Mouse (Mus musculus) kidney, embryonic 16.5 days (tissue): ENCODE data around the gene Tcf7l2. TPM values are rescaled to one million over a fixed set of nuclear protein-coding genes. Genes with fewer than 3 reads are reported as not detected.

ENCODE experiments used
- ATAC-seq: fragments of 200-750 bp; cut with Nextera tagmentation; 2 replicates; pipeline ENCODE4 v1.8.0; 2017; ENCODE audit warnings: moderate TSS enrichment; ENCODE audit not compliant: low FRiP score, low TSS enrichment
- H3K27ac ChIP-seq: fragments of 300-500 bp; sonication (generic); 2 replicates; pipeline ENCODE4 v1.5.1; 2014; ENCODE audit warnings: low read length
- H3K27me3 ChIP-seq: fragments of 300-500 bp; sonication (generic); 2 replicates; pipeline ENCODE4 v1.6.1; 2014; ENCODE audit warnings: low read length, control low read depth, mixed read lengths; ENCODE audit not compliant: insufficient read depth
- H3K36me3 ChIP-seq: fragments of 300-500 bp; sonication (generic); 2 replicates; pipeline ENCODE4 v1.6.1; 2014; ENCODE audit warnings: low read length, control low read depth, mixed read lengths; ENCODE audit not compliant: insufficient read depth
- H3K4me1 ChIP-seq: fragments of 300-500 bp; sonication (generic); 2 replicates; pipeline ENCODE4 v1.6.1; 2014; ENCODE audit warnings: low read length, control low read depth, mixed read lengths; ENCODE audit not compliant: insufficient read depth
- H3K4me2 ChIP-seq: fragments of 300-500 bp; sonication (generic); replicated peaks from 2 replicates; pipeline ENCODE4 v1.6.1; 2014; ENCODE audit warnings: low read depth, low read length
- H3K4me3 ChIP-seq: fragments of 300-500 bp; sonication (generic); 2 replicates; pipeline ENCODE4 v1.5.1; 2014; ENCODE audit warnings: mild to moderate bottlenecking, low read length
- H3K9ac ChIP-seq: fragments of 300-500 bp; sonication (generic); replicated peaks from 2 replicates; pipeline ENCODE4 v1.6.1; 2014; ENCODE audit warnings: low read length
- H3K9me3 ChIP-seq: fragments of 300-500 bp; sonication (generic); 2 replicates; pipeline ENCODE4 v1.6.1; 2016; ENCODE audit warnings: low read length, control low read depth
- WGBS: fragments of 180-500 bp; shearing (Covaris S2); extraction: QIAGEN DNeasy Blood & Tissue Kit; methylation state at CpG from one replicate; pipeline ENCODE4 v1.1.7; 2014; 5-methylcytosine and 5-hydroxymethylcytosine counted together
- polyA plus RNA-seq: library from polyadenylated mRNA; unstranded; fragments of >200 nt; fragmentation: Nextera tagmentation; extraction: Ambion mirVana; gene quantifications from 2 replicates; pipeline ENCODE4 v1.2.1, GENCODE M21; 2015

Gene Tcf7l2
- polyA plus RNA-seq, 1 experiment from 2014 or later: 50.1 TPM

- peaks cover 17% of the 10 kb centered on the region for H3K4me1 ChIP-seq
- WGBS: 91% methylated on average over 3 of the region's 3 CpGs
These were observed 174.6 kb downstream of the Tcf7l2 start for GRCm38 (mm10) chr19:55916211-55916610.

GRCm38 (mm10) chr19:55923789-55924426, 182.3 kb downstream of the Tcf7l2 start:
- Histone ChIP-seq H3K4me3 (no peak overlapping the region), H3K9me3 (no peaks in the 10 kb centered on the region), H3K9ac (no peak overlapping the region), H3K36me3 (peaks cover 41% of the 10 kb centered on the region), H3K27ac (peak overlapping the region; percentile 57; the same call in 1 of the 2 replicates), H3K4me2 (no peak overlapping the region), H3K4me1 (peaks cover 14% of the 10 kb centered on the region), H3K27me3 (no peaks in the 10 kb centered on the region)
- 15% methylated on average over 12 of the region's 12 CpGs for WGBS
- ATAC-seq: peak; percentile 78; the same call in 1 of the 2 replicates

More at GRCm38 (mm10) chr19:55916211-55916610, 174.6 kb downstream of the Tcf7l2 start:
- ATAC-seq: no peak
- H3K4me2 ChIP-seq: no peak overlapping the region
- H3K27ac ChIP-seq: peak overlapping the region; percentile 48; the same call in 1 of the 2 replicates
- no peak overlapping the region for H3K9ac ChIP-seq
- peaks cover 41% of the 10 kb centered on the region for H3K36me3 ChIP-seq
- H3K4me3 ChIP-seq: no peak overlapping the region
- H3K9me3 ChIP-seq: 0 out of 2 replicates have a peak, but pooled peaks cover 6% of the 10 kb centered on the region
- H3K27me3 ChIP-seq: no peaks in the 10 kb centered on the region

- H3K9ac ChIP-seq: no peak overlapping the region
- no peaks in the 10 kb centered on the region for H3K27me3 ChIP-seq
- no peak overlapping the region for H3K27ac ChIP-seq
- H3K4me2 ChIP-seq: no peak overlapping the region
- H3K4me1 ChIP-seq: peaks cover 14% of the 10 kb centered on the region
- H3K36me3 ChIP-seq: peaks cover 32% of the 10 kb centered on the region
- H3K4me3 ChIP-seq: no peak overlapping the region
- H3K9me3 ChIP-seq: no peaks in the 10 kb centered on the region
- ATAC-seq: no peak
- 86% methylated on average over 4 of the region's 4 CpGs for WGBS
These were observed 183.2 kb downstream of the Tcf7l2 start for GRCm38 (mm10) chr19:55924800-55925199.

- ATAC-seq: no peak
- H3K4me2 ChIP-seq: no peak overlapping the region
- H3K4me3 ChIP-seq: no peak overlapping the region
- no peak overlapping the region for H3K9ac ChIP-seq
- H3K9me3 ChIP-seq: no peaks in the 10 kb centered on the region
- H3K4me1 ChIP-seq: peaks cover 14% of the 10 kb centered on the region
- WGBS: 47% methylated on average over 7 of the region's 7 CpGs
- no peaks in the 10 kb centered on the region for H3K27me3 ChIP-seq
- peaks cover 26% of the 10 kb centered on the region for H3K36me3 ChIP-seq
- no peak overlapping the region for H3K27ac ChIP-seq
These were observed 183.8 kb downstream of the Tcf7l2 start for GRCm38 (mm10) chr19:55925425-55925803.

DNA sequence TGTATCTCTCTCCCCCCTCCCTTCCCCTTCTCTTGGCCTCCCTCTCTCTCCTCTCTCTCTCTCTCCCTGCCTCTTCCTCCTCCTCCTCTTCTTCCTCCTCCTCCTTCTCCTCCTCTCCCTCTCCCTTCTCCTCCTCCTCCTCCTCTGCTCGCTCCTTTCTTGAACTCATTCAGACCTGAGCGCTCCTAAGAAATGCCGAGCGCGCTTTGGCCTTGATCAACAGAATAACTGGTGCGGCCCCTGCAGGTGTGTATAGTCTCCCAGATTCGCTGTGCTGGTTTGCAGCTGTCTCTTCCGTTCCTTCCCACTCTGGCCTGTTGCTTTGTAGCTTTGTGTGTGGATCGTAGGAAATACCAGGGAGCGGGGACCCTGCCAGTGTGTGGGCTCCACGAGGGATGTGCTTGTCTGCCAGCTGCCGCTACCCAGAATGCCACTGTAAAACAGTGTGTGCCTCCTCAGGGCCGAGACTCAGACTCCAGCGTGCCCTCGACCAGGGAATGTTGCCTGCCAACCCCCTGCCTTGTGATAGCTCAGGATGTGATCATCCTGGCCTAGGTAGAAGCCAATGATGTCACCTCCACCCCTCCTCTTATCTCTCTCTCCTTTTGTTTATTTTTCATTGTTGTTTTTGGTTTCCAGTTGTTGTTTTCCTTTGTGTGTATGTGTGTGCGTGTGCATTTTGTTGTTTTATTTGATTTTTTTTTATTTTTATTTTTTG, 184.3 kb downstream of the Tcf7l2 start:
- Histone ChIP-seq H3K4me2 (no peak overlapping the region), H3K9ac (no peak overlapping the region), H3K27me3 (no peaks in the 10 kb centered on the region), H3K9me3 (no peaks in the 10 kb centered on the region), H3K4me3 (no peak overlapping the region), H3K27ac (no peak overlapping the region), H3K4me1 (peaks cover 14% of the 10 kb centered on the region), H3K36me3 (peaks cover 20% of the 10 kb centered on the region)
- WGBS: 71% methylated on average over 16 of the region's 16 CpGs
- 0 out of 2 replicates have a peak, but pooled peaks have one; percentile 42 for ATAC-seq

DNA sequence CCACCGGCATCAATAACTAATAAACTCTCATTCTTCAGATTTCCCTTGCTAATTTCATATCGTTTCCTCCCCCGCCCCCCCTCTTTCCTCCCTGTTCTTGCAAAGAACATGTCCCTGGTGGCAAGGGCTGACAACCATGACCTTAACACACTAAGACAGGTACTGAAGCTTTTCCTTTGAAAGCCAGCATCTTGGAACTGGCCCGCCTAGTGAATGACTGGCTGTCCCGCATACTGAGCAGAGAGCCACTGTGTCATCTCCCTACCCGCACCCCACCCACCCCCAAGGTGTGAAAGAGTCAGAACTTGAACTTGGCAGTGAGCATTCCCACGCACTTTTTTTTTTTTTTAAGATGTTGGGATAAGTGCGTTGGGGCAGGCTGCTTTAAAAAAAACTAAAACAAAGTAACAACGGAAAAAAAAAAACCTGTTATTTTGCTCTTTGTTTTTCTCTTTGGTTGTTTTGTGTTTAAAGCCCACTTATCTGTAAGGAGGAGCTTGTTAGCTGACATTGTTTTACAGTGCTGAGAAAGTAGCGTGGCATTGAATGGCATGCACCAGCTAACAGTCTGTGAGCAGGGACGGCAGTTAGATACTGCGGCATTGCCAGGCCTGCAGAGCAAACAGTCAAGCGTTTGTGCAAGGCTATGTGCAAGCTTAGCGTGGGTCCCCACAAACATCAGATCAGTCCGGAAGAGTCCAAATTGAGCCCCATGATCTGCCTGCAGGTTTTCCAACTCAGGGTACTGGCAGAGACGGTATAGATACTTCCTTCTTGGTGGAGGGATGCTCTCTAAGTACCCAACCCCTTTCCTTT, 185.4 kb downstream of the Tcf7l2 start:
- ATAC-seq: no peak
- WGBS: 89% methylated on average over 16 of the region's 16 CpGs
- Histone ChIP-seq H3K4me1 (peaks cover 14% of the 10 kb centered on the region), H3K27ac (no peak overlapping the region), H3K36me3 (peaks cover 19% of the 10 kb centered on the region), H3K9me3 (0 out of 2 replicates have a peak, but pooled peaks cover 4% of the 10 kb centered on the region), H3K4me2 (no peak overlapping the region), H3K9ac (no peak overlapping the region), H3K27me3 (no peaks in the 10 kb centered on the region), H3K4me3 (no peak overlapping the region)

DNA sequence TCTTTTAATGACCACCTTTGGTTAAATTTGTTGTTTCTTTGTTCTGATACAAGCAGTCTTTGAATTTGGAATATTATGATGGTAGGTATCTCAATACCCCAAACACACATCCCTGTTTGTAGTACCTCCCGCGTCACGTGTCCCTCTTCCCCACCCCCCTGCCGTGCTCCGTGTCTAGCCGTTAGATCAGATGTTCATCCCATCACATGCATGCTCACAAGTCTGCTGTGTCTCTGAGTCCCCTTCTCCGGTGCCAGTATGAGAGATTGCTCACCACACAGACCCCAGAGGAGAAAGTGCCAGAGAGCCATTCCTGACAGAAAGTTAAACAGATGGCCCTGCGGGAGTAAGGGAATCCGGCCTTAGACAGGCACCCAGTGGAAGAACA, 186.0 kb downstream of the Tcf7l2 start:
- Histone ChIP-seq H3K27me3 (no peaks in the 10 kb centered on the region), H3K4me1 (peaks cover 14% of the 10 kb centered on the region), H3K36me3 (peaks cover 14% of the 10 kb centered on the region), H3K4me3 (no peak overlapping the region), H3K4me2 (no peak overlapping the region), H3K9ac (no peak overlapping the region), H3K9me3 (0 out of 2 replicates have a peak, but pooled peaks cover 4% of the 10 kb centered on the region), H3K27ac (no peak overlapping the region)
- WGBS: 91% methylated on average over 9 of the region's 9 CpGs
- ATAC-seq: no peak

DNA sequence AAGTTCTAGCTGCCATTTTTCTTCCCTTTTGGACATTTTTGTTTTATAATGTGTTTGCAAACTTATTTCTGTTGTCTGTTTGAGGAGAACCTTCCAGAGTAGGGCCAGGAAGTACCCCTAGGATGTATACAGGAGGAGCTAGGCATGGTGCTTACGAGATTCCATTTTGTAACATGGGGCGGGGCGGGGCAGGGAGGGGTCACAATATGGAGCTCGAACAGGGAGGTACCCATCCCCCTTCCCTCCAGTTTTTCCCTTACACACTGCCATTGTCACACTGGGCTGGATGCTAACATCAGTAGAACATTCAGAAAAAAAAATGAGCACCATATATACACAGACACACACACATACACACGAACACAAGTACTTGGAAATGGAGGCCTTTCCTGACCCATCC, 187.1 kb downstream of the Tcf7l2 start:
- Histone ChIP-seq H3K36me3 (peaks cover 14% of the 10 kb centered on the region), H3K27ac (no peak overlapping the region), H3K4me2 (no peak overlapping the region), H3K4me3 (no peak overlapping the region), H3K9ac (no peak overlapping the region), H3K9me3 (0 out of 2 replicates have a peak, but pooled peaks cover 4% of the 10 kb centered on the region), H3K27me3 (no peaks in the 10 kb centered on the region), H3K4me1 (peaks cover 10% of the 10 kb centered on the region)
- WGBS: 87% methylated on average over 5 of the region's 5 CpGs
- no peak for ATAC-seq

- no peak overlapping the region for H3K27ac ChIP-seq
- no peak overlapping the region for H3K4me2 ChIP-seq
- H3K4me1 ChIP-seq: 0 out of 2 replicates have a peak, but pooled peaks cover 3% of the 10 kb centered on the region
- no peak for ATAC-seq
- no peaks in the 10 kb centered on the region for H3K27me3 ChIP-seq
- H3K9me3 ChIP-seq: 0 out of 2 replicates have a peak, but pooled peaks cover 4% of the 10 kb centered on the region
- no peak overlapping the region for H3K9ac ChIP-seq
- WGBS: 94% methylated on average over 17 of the region's 17 CpGs
- H3K36me3 ChIP-seq: peaks cover 12% of the 10 kb centered on the region
- no peak overlapping the region for H3K4me3 ChIP-seq
These were observed 190.0 kb downstream of the Tcf7l2 start for GRCm38 (mm10) chr19:55931642-55932041.
